Mouse (Mus musculus) cerebellum, adult 11-12 months (tissue): ENCODE measurements around the gene Lsamp.

Experiments
- DNase-seq: peaks from one replicate; pipeline ENCODE4 v3.0.0; 2022

Gene Lsamp

DNA sequence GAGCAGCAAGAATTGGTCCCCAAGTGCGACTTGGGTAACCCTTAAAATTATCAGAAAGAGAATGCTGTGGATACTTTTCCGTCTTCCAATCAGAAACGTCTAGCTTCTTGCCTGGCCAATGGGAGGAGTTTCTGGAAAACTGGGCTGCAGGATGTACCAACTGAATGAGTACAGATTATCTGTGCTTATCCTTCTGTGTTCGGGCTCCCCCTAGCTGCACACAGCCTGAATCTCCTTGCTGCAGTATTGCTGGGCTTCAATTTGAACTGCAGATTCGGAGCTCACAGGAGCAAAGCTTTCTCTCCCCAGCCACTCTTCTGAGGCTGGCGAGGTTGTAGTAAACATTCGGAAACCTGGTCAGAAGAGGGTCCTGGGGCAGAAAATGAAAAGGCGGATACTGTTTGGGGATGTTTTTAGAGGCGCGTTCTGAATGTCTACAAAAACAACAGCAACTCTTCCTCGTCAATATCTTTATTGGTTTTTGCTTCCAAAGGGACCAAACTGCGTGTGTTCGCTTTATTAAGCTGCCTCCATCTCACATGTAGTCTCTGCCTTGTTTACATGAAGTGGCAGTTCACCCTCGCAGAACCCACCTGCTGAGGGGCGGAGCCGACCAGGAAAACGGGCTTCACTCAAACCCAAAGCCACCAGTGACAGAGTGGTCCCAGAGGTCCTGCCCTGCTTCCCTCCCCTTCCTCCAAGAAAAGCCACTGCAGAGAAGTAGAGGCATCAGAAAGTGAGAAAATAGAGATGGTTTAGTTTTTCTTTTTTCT, 984.1 kb downstream of the Lsamp start:
- DNase-seq: peak; percentile 76

DNA sequence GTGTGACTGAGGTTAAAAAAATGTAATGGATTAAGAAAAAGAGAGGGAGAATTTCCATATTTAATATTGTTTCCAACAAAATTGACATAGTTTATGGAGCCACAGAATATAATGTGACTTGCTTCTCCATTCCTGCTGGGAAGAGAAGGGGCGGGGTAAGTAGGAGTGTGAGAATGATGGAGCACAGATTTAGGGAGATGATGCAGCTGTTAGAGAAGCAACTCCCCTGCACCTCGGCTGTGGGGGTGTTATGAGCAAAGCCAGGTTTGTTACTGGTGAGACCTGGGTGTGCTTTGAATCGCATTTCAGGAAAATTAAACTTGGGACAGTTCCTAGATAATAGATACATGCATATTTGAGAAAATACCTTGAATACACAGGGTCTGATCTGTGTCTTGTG, 987.2 kb downstream of the Lsamp start:
- DNase-seq: no peak

GRCm38 (mm10) chr16:40974084-40974483, 989.9 kb downstream of the Lsamp start:
- no peak for DNase-seq

DNA sequence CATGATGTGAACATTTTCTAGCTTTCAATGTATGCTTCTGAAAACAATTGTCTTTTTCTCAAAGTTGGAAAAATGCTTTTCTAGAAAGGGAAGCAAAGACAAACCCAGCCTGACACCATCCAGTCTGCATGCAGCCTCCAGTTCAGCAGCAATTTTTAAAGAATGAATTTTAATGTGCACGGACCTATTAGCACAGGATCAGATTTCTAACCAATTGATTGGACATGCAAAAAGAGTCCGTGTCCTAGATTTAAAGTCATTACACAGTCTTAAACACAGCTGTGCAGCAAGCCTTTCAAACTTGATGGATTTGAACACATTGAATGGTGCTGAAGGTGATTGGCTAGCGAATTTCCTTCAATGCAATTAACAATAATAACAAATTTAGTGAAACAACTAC, 998.9 kb downstream of the Lsamp start:
- no peak for DNase-seq

GRCm38 (mm10) chr16:41007569-41007968, 1023.4 kb downstream of the Lsamp start:
- DNase-seq: no peak

DNA sequence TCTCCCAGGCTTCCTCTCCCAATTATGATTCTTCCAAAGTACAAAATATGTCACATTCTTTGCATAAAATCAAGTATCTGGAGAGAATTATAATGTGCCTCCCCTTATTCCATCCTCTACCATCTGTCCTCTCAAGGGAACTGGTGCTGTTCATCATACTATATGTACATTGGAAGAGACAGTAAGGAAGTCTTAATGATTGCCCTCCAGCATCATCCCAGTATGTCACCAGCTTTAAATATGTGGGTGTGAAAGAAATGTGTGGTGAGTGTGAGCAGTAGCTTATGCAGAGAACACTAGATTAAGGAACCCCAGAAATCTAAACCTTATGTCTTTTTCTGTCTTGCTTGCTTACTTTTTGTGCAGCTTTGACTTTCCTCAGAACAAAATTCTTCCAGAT, 1050.6 kb downstream of the Lsamp start:
- DNase-seq: no peak

DNA sequence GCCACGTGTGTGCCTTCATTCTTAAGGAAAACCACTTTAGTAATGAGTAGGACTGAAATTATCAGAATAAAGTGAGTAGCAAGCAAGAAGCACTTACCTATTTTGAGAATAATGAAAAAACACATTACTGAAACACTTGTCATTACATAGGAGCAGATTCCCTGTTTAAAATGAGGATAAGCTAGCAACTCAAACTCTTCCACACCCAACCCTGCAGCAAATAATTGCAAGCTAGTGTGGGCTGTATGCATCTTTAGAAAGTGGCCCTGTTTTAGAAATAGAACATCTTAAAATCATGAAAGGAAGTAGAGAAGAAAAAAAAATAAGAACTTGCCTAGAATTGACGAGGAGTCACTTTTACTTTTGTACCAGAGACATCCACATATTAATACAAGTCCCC, 1057.5 kb downstream of the Lsamp start:
- DNase-seq: no peak

- DNase-seq: no peak
Measured at GRCm38 (mm10) chr16:41063270-41063857, 1079.2 kb downstream of the Lsamp start.

GRCm38 (mm10) chr16:41073470-41073869, 1089.3 kb downstream of the Lsamp start:
- DNase-seq: no peak

- no peak for DNase-seq
Measured at GRCm38 (mm10) chr16:41088648-41089047, 1104.5 kb downstream of the Lsamp start.

DNA sequence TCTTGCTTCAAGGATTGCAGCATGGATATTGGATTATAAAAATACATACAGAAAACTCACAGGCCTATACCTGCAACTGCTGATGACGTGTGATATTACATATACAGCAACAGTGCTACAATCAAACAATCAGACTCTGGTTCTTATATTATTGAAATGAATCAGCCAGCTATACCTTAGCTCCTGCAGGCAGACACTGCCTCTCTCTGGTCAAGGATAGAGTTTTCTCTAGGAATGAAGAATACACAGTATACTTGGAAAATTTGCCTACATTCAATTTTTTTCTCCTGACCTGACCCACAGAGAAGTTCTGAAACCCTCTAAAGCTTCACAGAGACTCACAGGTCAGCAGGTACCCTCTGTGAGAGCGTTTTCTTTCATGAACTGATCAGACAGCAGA, 1105.9 kb downstream of the Lsamp start:
- DNase-seq: no peak

DNA sequence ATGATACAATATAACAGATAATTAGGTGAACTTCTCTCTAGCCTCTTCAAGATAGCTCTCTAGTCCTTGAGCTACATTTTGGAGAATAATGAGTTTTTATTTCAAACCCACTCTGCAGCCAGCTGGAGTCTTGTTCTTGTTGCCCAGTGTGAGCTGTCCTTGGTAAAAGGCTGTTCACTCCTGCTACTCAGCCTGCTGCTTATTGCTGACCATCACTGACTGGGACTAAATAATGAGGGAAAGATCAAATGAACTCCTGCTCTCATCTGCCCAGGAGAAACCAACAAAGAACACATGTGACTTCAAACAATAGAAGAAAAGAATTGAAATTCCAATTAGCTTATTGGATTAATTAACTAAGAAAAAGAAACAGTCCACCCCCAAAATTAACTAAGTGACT, 1107.1 kb downstream of the Lsamp start:
- DNase-seq: no peak

GRCm38 (mm10) chr16:41102805-41103204, 1118.6 kb downstream of the Lsamp start:
- DNase-seq: no peak

- no peak for DNase-seq
Measured at GRCm38 (mm10) chr16:41124361-41124760, 1140.2 kb downstream of the Lsamp start.

- no peak for DNase-seq
Measured at GRCm38 (mm10) chr16:41125051-41125450, 1140.9 kb downstream of the Lsamp start.

DNA sequence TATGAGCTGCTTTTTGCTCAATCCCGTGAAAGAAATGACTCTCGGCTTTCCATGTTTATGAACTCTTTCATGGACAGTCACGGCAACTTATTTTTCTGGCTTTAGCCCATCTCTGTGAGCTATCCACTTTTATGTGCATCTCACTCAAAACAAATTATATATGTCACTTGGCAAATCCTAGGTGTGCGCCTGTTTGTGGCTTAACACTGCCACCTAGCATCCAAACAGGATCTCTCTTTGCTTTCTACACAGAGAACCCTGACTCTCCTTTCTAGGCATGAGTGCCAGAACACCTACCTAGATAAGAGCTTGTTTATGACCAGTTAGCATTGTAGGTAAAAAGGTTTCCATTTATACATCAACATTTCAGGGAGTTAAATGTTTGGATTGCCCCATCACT, 1146.9 kb downstream of the Lsamp start:
- no peak for DNase-seq

DNA sequence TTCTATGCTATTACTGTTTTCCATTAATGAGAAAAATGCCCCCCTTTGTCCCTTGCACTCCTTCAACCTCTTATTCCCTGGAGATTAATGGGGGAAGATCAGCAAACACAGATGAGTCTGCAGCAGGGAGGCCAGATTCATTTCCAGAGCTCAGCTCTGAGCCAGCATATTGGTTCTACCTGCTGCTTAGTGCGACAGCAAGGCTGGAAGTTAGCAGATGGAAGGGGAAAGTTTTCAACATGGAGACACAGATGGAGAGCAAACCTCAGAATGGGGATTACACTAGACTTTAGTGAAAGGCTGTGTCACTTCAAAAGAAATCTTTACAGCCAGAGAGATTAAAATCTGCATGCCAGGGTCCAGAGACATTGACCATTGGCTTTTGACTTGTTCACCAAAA, 1188.7 kb downstream of the Lsamp start:
- DNase-seq: no peak

- DNase-seq: no peak
Measured at GRCm38 (mm10) chr16:41179557-41179956, 1195.4 kb downstream of the Lsamp start.

DNA sequence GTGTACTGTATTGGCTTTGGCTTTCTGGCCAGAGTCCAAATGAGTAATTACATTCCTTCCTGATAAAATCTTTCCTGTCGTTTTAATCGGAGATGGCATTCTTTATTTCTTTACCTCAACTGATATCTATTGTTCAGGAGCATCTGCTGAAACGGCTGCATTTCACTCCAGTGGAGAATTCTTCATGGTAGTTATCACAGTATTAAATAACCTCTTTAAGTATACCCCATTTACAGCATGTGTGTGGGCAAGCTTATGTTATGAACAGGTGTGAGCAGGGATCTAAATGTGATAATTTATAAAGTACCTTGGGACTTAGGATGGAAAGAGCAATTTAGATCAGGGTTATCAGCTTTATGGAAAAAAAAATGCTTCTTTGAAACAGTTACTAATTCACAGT, 1196.7 kb downstream of the Lsamp start:
- no peak for DNase-seq

- DNase-seq: no peak
Measured at GRCm38 (mm10) chr16:41210055-41210454, 1225.9 kb downstream of the Lsamp start.

DNA sequence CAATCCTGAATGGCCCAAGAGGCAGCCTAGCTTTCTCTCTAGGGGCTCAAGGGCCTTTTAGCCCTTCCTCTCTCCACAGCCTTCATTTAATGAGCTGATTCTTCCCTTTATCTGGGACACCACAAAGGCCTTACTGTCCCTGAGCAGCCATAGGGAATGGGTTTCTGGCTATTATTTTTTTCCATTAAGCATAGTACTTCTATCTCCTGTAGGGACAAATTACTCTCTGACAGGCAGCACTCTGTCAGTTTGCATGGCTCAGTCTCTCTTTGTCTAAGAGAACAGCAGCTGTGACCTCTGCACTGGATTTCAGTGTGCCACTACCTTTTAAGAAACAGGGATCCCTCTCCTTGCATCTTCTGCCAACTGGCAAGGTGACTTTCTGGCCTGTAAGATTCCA, 1251.7 kb downstream of the Lsamp start:
- no peak for DNase-seq

- DNase-seq: no peak
Measured at GRCm38 (mm10) chr16:41242841-41243240, 1258.7 kb downstream of the Lsamp start.

DNA sequence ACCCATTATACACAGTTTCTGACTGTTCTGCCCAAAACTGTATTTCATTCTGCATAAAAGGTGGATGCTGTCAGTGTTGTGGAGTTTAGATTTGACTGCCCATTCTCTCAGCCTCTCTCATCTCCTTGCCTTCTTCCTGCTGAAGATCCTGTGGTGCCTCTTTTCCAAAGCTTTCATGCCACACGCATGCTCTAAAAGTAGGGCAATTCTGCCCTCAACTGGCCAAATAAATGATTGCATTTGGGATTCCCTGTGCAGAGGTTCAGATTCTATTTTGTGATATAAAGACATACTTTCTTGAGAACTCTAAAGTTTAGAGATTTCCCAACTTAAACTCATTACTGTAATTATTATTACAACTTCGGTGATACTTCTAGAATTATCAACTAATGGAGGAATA, 1260.5 kb downstream of the Lsamp start:
- DNase-seq: peak; percentile 14

GRCm38 (mm10) chr16:41258145-41259035, 1274.2 kb downstream of the Lsamp start:
- peak; percentile 53 for DNase-seq
